Mouse (Mus musculus) effector memory CD4-positive, alpha-beta T cell, adult 5 months (primary cell): ENCODE results near the gene Eif4e. TPM values are rescaled to one million over a fixed set of nuclear protein-coding genes. Genes with fewer than 3 reads are reported as not detected.

Experiments used
- polyA plus RNA-seq: library from polyadenylated mRNA; unstranded; fragments of 100-300 nt; shearing (Covaris generic); gene quantifications from one replicate; pipeline ENCODE4 v1.2.1, GENCODE M21; 2017

Gene Eif4e
- 236 TPM for polyA plus RNA-seq

GRCm38 (mm10) chr3:138526073-138526915 lies at the start of gene Eif4e:
TSS of gene Eif4e (plus strand) at chr3:138526179.

DNA sequence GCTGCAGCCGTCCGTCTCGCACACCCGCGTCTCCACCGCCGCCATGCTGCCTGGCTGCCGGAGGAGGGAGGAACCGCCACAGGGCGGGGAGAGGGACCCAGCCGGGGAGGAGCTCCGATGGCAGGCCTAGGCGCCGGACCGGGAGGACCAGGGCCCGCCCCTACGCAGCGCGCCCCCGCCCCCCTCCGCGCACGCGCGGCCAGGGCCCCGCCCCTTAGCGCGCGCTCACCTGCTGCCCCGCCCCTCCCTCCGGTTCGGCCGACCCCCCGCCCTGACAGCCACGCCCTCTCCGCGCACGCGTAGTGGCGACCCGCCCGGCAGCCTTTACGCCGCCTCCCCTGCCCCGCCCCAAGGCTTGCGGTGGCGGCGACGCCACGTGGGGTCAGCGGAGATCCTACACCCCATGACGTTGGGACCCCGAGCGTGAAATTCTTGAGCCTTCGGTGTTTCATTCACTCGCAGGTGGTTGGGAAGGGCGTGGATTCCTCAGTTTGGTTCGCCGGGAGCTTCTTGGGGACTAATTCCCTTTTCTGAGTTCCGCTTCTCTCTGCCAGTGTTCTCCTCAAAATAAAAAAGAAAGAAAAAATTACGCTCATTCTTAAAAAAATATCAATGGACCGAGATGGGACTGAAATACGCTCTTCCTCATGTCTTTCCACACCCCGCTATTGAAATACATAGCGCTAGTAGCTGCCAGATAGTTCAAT lies 36.5 kb upstream of the Eif4e start, which contains the start of gene Metap1:
Metap1 (minus strand) TSS at position 189 of the 707 bp plus-strand sequence.

Other genes starting within 250 kb of the Eif4e start
- gene Adh6a, start 212.9 kb upstream of the Eif4e start, polyA plus RNA-seq: not detected
- gene Adh6b, start 184.4 kb upstream of the Eif4e start, polyA plus RNA-seq: not detected
- 1.0 TPM for gene Adh4, start 110.7 kb upstream of the Eif4e start, polyA plus RNA-seq
- 122 TPM for gene Adh5, start 83.1 kb upstream of the Eif4e start, polyA plus RNA-seq
- gene Metap1, start 36.7 kb upstream of the Eif4e start, polyA plus RNA-seq: 39.0 TPM
- 52.0 TPM for gene Tspan5, start 216.0 kb downstream of the Eif4e start, polyA plus RNA-seq